Comparison of ENCODE assay signal across 8 mouse cellular contexts in the genomic region with DNA sequence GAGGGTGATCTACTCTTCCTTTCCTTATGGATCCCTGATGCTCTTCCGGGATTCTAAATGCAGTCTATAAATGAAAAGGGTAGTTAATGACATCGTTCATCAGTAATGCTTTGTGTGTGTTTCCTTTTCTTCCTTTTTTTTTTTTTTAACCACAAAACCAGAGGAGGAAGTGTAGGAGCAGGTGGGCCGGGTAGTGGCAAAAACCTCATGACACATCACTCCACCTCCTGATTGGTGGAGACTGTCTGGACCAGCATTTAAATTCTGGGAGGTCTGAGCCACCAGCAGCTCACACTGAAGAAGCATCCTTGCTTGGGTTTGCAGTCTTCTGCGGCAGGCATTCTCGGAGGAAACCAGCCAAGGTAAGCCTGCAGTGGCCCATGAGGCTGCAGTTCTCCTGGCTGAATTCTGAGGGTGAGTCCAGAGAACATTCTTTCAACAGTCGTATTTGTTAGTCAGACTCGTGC. TPM values are rescaled to one million over a fixed set of nuclear protein-coding genes. Genes with fewer than 3 reads are reported as not detected.
A peak's percentile ranks its signal among the peaks of the same experiment; 100 is the strongest.
DNase-seq lines count a peak whose midpoint lies in the region; ATAC-seq and TF ChIP-seq lines count a peak whose summit lies in the region.
"Had no signal": no experiment of that assay in that cellular context is flagged by ENCODE, and none has a peak within 500 bp of the region (broad histone marks: within the 10 kb centered on the region; RNA-seq: fewer than 3 reads in every experiment).

A gene (plus strand): TSS at position 284 of the 467 bp plus-strand sequence.

- DNase-seq in midbrain, embryonic 11.5 days (ENCODE audit: low spot score, missing footprints) = peak; percentile 56
- no peak for DNase-seq in thymus, postnatal 14 days
- DNase-seq in natural killer cell, adult 2 months (ENCODE audit: low spot score in 2 of 2) = no peak

- no peak for ATAC-seq in midbrain, embryonic 11.5 days (ENCODE audit: low FRiP score)
- no peak for ATAC-seq in midbrain, embryonic 13.5 days
- no peak for ATAC-seq in kidney, embryonic 15.5 days (replicated peaks; ENCODE audit: low FRiP score)
- no peak for ATAC-seq in stomach, embryonic 16.5 days (ENCODE audit: insufficient read depth, low FRiP score)

- no peak within 1 kb of the TSS for H3K4me2 ChIP-seq in midbrain, embryonic 11.5 days
- no peak within 1 kb of the TSS for H3K4me2 ChIP-seq in midbrain, embryonic 13.5 days (replicated peaks)
- no peak within 1 kb of the TSS for H3K4me2 ChIP-seq in kidney, embryonic 15.5 days
- H3K4me2 ChIP-seq in stomach, embryonic 16.5 days (ENCODE audit: low read depth, low read length) = no peak within 1 kb of the TSS
- H3K4me2 ChIP-seq: embryonic facial prominence, embryonic 13.5 days had no signal

- 78% methylated on average over 7 of the region's 7 CpGs for WGBS in midbrain, embryonic 11.5 days
- 80% methylated on average over 7 of the region's 7 CpGs for WGBS in midbrain, embryonic 13.5 days
- under 1% methylated on average over 7 of the region's 7 CpGs for WGBS in bone marrow, adult 2 months
- WGBS in kidney, embryonic 15.5 days = 63% methylated on average over 7 of the region's 7 CpGs
- WGBS in stomach, embryonic 16.5 days = 50% methylated on average over 7 of the region's 7 CpGs

- no peak within 1 kb of the TSS for H3K4me3 ChIP-seq in midbrain, embryonic 11.5 days (ENCODE audit: low read depth, low read length)
- H3K4me3 ChIP-seq in midbrain, embryonic 13.5 days (replicated peaks) = no peak within 1 kb of the TSS
- no peak within 1 kb of the TSS for H3K4me3 ChIP-seq in bone marrow, adult 2 months (replicated peaks; ENCODE audit: control insufficient read depth, low read depth, low read length)
- no peak within 1 kb of the TSS for H3K4me3 ChIP-seq in kidney, embryonic 15.5 days (replicated peaks)
- H3K4me3 ChIP-seq in stomach, embryonic 16.5 days (replicated peaks; ENCODE audit: low read length) = no peak within 1 kb of the TSS
- H3K4me3 ChIP-seq: embryonic facial prominence, embryonic 13.5 days had no signal

- TF ChIP-seq POLR2A in bone marrow, adult 2 months (IDR thresholded peaks at IDR 0.05; ENCODE audit: borderline replicate concordance, control insufficient read depth, low read depth, low read length) = no peak

- H3K9me3 ChIP-seq in midbrain, embryonic 11.5 days (ENCODE audit: control insufficient read depth, low read length) = no peaks in the 10 kb centered on the region
- H3K9me3 ChIP-seq in midbrain, embryonic 13.5 days = no peaks in the 10 kb centered on the region
- no peaks in the 10 kb centered on the region for H3K9me3 ChIP-seq in kidney, embryonic 15.5 days (replicated peaks)
- no peaks in the 10 kb centered on the region for H3K9me3 ChIP-seq in stomach, embryonic 16.5 days (replicated peaks; ENCODE audit: control insufficient read depth, low read length)
- H3K9me3 ChIP-seq: embryonic facial prominence, embryonic 13.5 days had no signal

- H3K27ac ChIP-seq in midbrain, embryonic 11.5 days (ENCODE audit: low read depth, low read length) = no peak within 1 kb of the TSS
- no peak within 1 kb of the TSS for H3K27ac ChIP-seq in midbrain, embryonic 13.5 days
- no peak within 1 kb of the TSS for H3K27ac ChIP-seq in bone marrow, adult 2 months (ENCODE audit: control insufficient read depth, insufficient read depth, low read depth, low read length, poor library complexity)
- H3K27ac ChIP-seq in kidney, embryonic 15.5 days = peak within 1 kb of the TSS; percentile 62; the same call in 1 of the 2 replicates
- no peak within 1 kb of the TSS for H3K27ac ChIP-seq in stomach, embryonic 16.5 days (ENCODE audit: low read length)
- H3K27ac ChIP-seq: embryonic facial prominence, embryonic 13.5 days had no signal

- H3K27me3 ChIP-seq in midbrain, embryonic 11.5 days (ENCODE audit: control insufficient read depth, insufficient read depth, low read length) = no peaks in the 10 kb centered on the region
- no peaks in the 10 kb centered on the region for H3K27me3 ChIP-seq in midbrain, embryonic 13.5 days
- no peaks in the 10 kb centered on the region for H3K27me3 ChIP-seq in kidney, embryonic 15.5 days
- no peaks in the 10 kb centered on the region for H3K27me3 ChIP-seq in stomach, embryonic 16.5 days (ENCODE audit: control insufficient read depth, insufficient read depth, low read length)
- H3K27me3 ChIP-seq: embryonic facial prominence, embryonic 13.5 days had no signal

- TF ChIP-seq CTCF in bone marrow, adult 2 months (IDR thresholded peaks at IDR 0.05; ENCODE audit: control insufficient read depth, insufficient read depth, low read length) = no peak

- no peaks in the 10 kb centered on the region for H3K4me1 ChIP-seq in midbrain, embryonic 11.5 days (ENCODE audit: control insufficient read depth, insufficient read depth, low read length)
- H3K4me1 ChIP-seq in midbrain, embryonic 13.5 days (replicated peaks) = no peaks in the 10 kb centered on the region
- H3K4me1 ChIP-seq in bone marrow, adult 2 months (ENCODE audit: control insufficient read depth, insufficient read depth, low read length) = peaks cover 5% of the 10 kb centered on the region; the same call in 1 of the 2 replicates
- H3K4me1 ChIP-seq in kidney, embryonic 15.5 days = peaks cover 4% of the 10 kb centered on the region; the same call in 1 of the 2 replicates
- H3K4me1 ChIP-seq in stomach, embryonic 16.5 days (ENCODE audit: control insufficient read depth, insufficient read depth, low read length) = no peaks in the 10 kb centered on the region; the same call in 1 of the 2 replicates
- H3K4me1 ChIP-seq: embryonic facial prominence, embryonic 13.5 days had no signal

- no peak within 1 kb of the TSS for H3K9ac ChIP-seq in midbrain, embryonic 11.5 days (ENCODE audit: low read length)
- no peak within 1 kb of the TSS for H3K9ac ChIP-seq in midbrain, embryonic 13.5 days (replicated peaks)
- no peak within 1 kb of the TSS for H3K9ac ChIP-seq in kidney, embryonic 15.5 days
- H3K9ac ChIP-seq in stomach, embryonic 16.5 days (ENCODE audit: low read length) = no peak within 1 kb of the TSS
- H3K9ac ChIP-seq: embryonic facial prominence, embryonic 13.5 days had no signal

- H3K36me3 ChIP-seq in midbrain, embryonic 11.5 days (ENCODE audit: control insufficient read depth, insufficient read depth, low read length) = no peaks in the 10 kb centered on the region
- no peaks in the 10 kb centered on the region for H3K36me3 ChIP-seq in midbrain, embryonic 13.5 days
- no peaks in the 10 kb centered on the region for H3K36me3 ChIP-seq in kidney, embryonic 15.5 days
- no peaks in the 10 kb centered on the region for H3K36me3 ChIP-seq in stomach, embryonic 16.5 days (ENCODE audit: control insufficient read depth, insufficient read depth, low read length)
- H3K36me3 ChIP-seq: embryonic facial prominence, embryonic 13.5 days had no signal

RNA-seq across cellular contexts. Expression of the gene that starts here (rescaled TPM):
- 6.8 and 8.2 TPM in 2 replicates for polyA plus RNA-seq in midbrain, embryonic 11.5 days (2014; fragmentation: Nextera tagmentation; extraction: Ambion mirVana)
- polyA plus RNA-seq in midbrain, embryonic 13.5 days (2015; fragmentation: Nextera tagmentation; extraction: Ambion mirVana) = 6.1 and 6.4 TPM in 2 replicates
- 43.4 and 344 TPM in 2 replicates for polyA plus RNA-seq in bone marrow, adult 2 months (2011; ENCODE audit: insufficient read depth, insufficient read length, low replicate concordance, missing spikeins)
- polyA plus RNA-seq in kidney, embryonic 15.5 days (2015; fragmentation: Nextera tagmentation; extraction: Ambion mirVana) = 64.9 and 527 TPM in 2 replicates
- 126 and 136 TPM in 2 replicates for polyA plus RNA-seq in stomach, embryonic 16.5 days (2015; fragmentation: Nextera tagmentation; extraction: Ambion mirVana)
